Mouse (Mus musculus) midbrain, embryonic 13.5 days (tissue): ENCODE measurements around the gene Tlx1. TPM values are rescaled to one million over a fixed set of nuclear protein-coding genes. Genes with fewer than 3 reads are reported as not detected.

Experiments
- ATAC-seq: fragments of 200-750 bp; cut with Nextera tagmentation; 2 replicates; pipeline ENCODE4 v1.8.0; 2017; ENCODE audit warnings: mild to moderate bottlenecking, moderate TSS enrichment, moderate library complexity
- H3K27ac ChIP-seq: fragments of 300-500 bp; sonication (generic); 2 replicates; pipeline ENCODE4 v1.5.1; 2015; ENCODE audit warnings: inconsistent platforms, mild to moderate bottlenecking, moderate library complexity
- H3K27me3 ChIP-seq: fragments of 300-500 bp; sonication (generic); 2 replicates; pipeline ENCODE4 v1.6.1; 2015; ENCODE audit warnings: mild to moderate bottlenecking, inconsistent platforms
- H3K36me3 ChIP-seq: fragments of 300-500 bp; sonication (generic); 2 replicates; pipeline ENCODE4 v1.6.1; 2015; ENCODE audit warnings: mild to moderate bottlenecking, inconsistent platforms
- H3K4me1 ChIP-seq: fragments of 300-500 bp; sonication (generic); replicated peaks from 2 replicates; pipeline ENCODE4 v1.6.1; 2015; ENCODE audit warnings: inconsistent platforms
- H3K4me2 ChIP-seq: fragments of 300-500 bp; sonication (generic); replicated peaks from 2 replicates; pipeline ENCODE4 v1.6.1; 2015; ENCODE audit warnings: moderate library complexity, mild to moderate bottlenecking, inconsistent platforms
- H3K4me3 ChIP-seq: fragments of 300-500 bp; sonication (generic); replicated peaks from 2 replicates; pipeline ENCODE4 v1.5.1; 2015; ENCODE audit warnings: mild to moderate bottlenecking, inconsistent platforms
- H3K9ac ChIP-seq: fragments of 300-500 bp; sonication (generic); replicated peaks from 2 replicates; pipeline ENCODE4 v1.6.1; 2015; ENCODE audit warnings: mild to moderate bottlenecking, inconsistent platforms
- H3K9me3 ChIP-seq: fragments of 300-500 bp; sonication (generic); 2 replicates; pipeline ENCODE4 v1.6.1; 2016; ENCODE audit warnings: mild to moderate bottlenecking, inconsistent platforms
- WGBS: fragments of 180-500 bp; shearing (Covaris S2); methylation state at CpG from one replicate; pipeline ENCODE4 v1.1.7; 2015; 5-methylcytosine and 5-hydroxymethylcytosine counted together
- polyA plus RNA-seq: library from polyadenylated mRNA; unstranded; fragments of >200 nt; fragmentation: Nextera tagmentation; extraction: Ambion mirVana; gene quantifications from 2 replicates; pipeline ENCODE4 v1.2.1, GENCODE M21; 2015

Gene Tlx1
- polyA plus RNA-seq, 1 experiment from 2014 or later: 0.07 TPM

DNA sequence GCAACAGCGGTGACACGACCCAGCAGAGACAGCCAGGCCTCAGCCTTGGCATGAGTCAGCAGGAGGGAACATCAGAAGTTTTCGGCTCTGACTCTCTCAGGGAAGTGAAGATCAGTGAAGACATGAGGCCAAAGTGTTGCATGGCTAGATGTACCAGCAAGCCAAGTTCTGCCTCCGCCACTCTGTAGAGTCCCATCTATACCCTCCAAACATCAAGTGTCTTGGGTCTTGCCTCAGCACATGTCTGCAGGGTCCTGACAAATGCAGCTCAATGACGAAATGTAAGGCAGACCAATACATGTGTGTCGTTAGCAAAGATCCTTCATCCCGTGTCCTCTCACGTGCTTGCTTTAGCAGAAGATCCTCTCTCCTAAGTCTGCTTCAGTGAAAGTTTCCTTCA lies 46.5 kb downstream of the Tlx1 start:
- Histone ChIP-seq H3K4me1 (no peaks in the 10 kb centered on the region), H3K4me2 (no peak overlapping the region), H3K27me3 (peaks cover 3% of the 10 kb centered on the region; the same call in 1 of the 2 replicates), H3K36me3 (no peaks in the 10 kb centered on the region), H3K27ac (no peak overlapping the region), H3K9ac (no peak overlapping the region), H3K9me3 (peaks cover 9% of the 10 kb centered on the region), H3K4me3 (no peak overlapping the region)
- no peak for ATAC-seq
- whole genome bisulfite sequencing: 95% methylated on average over 8 of the region's 8 CpGs

DNA sequence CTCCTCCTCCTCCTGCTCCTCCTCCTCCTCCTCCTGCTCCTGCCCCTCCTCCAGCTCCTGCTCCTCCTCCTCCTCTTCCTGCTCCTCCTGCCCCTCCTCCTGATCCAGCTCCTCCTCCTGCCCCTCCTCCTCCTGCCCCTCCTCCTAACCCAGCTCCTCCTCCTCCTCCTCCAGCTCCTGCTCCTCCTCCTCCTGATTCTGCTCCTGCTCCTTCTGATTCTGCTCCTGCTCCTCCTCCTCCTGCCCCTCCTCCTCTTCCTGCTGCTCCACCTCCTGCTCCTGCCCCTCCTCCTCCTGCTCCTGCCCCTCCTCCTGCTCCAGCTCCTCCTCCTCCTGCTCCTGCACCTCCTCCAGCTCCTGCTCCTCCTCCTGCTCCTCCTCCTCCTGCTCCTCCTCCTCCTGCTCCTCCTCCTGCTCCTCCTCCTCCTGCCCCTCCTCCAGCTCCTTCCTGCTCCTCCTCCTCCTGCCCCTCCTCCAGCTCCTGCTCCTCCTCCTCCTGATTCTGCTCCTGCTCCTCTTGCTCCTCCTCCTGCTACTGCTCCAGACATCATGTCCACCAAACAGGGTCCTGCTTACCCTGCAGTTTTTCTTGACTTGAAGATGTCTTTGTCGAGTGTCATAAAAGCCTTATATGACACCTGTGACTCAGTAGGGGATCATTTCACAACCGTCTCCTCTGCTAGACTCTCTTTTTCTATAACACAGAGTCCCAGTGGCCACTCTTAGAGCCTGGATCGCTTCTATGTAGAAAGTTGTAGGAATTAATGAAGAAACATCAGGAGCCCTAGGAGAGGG lies 55.0 kb downstream of the Tlx1 start:
- Histone ChIP-seq H3K4me2 (no peak overlapping the region), H3K4me1 (no peaks in the 10 kb centered on the region), H3K27ac (no peak overlapping the region), H3K36me3 (no peaks in the 10 kb centered on the region), H3K9me3 (no peaks in the 10 kb centered on the region), H3K4me3 (no peak overlapping the region), H3K27me3 (peaks cover 30% of the 10 kb centered on the region), H3K9ac (no peak overlapping the region)
- no peak for ATAC-seq
- 78% methylated on average over 3 of the region's 3 CpGs for WGBS

Other genes starting within 250 kb of the Tlx1 start
- gene Slf2, start 219.5 kb upstream of the Tlx1 start, polyA plus RNA-seq: 30.0 and 30.2 TPM in 2 replicates
- 13.4 and 15.7 TPM in 2 replicates for gene Sema4g, start 161.6 kb upstream of the Tlx1 start, polyA plus RNA-seq
- gene Twnk, start 145.0 kb upstream of the Tlx1 start, polyA plus RNA-seq: 19.2 and 20.0 TPM in 2 replicates
- gene Mrpl43, start 144.2 kb upstream of the Tlx1 start, polyA plus RNA-seq: 91.3 and 91.5 TPM in 2 replicates
- 24.6 and 30.9 TPM in 2 replicates for gene Lzts2, start 136.3 kb upstream of the Tlx1 start, polyA plus RNA-seq
- 1.3 and 1.8 TPM in 2 replicates for gene Pdzd7, start 105.0 kb upstream of the Tlx1 start, polyA plus RNA-seq
- gene Sfxn3, start 103.2 kb upstream of the Tlx1 start, polyA plus RNA-seq: 58.1 and 61.2 TPM in 2 replicates
- 0.94 and 1.1 TPM in 2 replicates for gene Kazald1, start 75.4 kb upstream of the Tlx1 start, polyA plus RNA-seq
- gene Lbx1, start 85.1 kb downstream of the Tlx1 start, polyA plus RNA-seq: 0.13 TPM in 2 replicates
- 62.7 and 63.5 TPM in 2 replicates for gene Btrc, start 213.1 kb downstream of the Tlx1 start, polyA plus RNA-seq